Mouse (Mus musculus) neural tube, embryonic 12.5 days (tissue): ENCODE measurements around the gene Dis3. TPM values are rescaled to one million over a fixed set of nuclear protein-coding genes. Genes with fewer than 3 reads are reported as not detected.
"Not testable (repeated sequence)": the region's sequence is repeated elsewhere in the genome, so short reads cannot be mapped to it uniquely, and the experiment has no call there.

Experiments used
- ATAC-seq: fragments of 200-750 bp; cut with Nextera tagmentation; 2 replicates; pipeline ENCODE4 v1.8.0; 2017; ENCODE audit warnings: low read depth, mild to moderate bottlenecking, moderate TSS enrichment, moderate library complexity; ENCODE audit not compliant: low FRiP score
- H3K27ac ChIP-seq: fragments of 300-500 bp; sonication (generic); 2 replicates; pipeline ENCODE4 v1.5.1; 2016
- H3K27me3 ChIP-seq: fragments of 300-500 bp; sonication (generic); replicated peaks from 2 replicates; pipeline ENCODE4 v1.6.1; 2016; ENCODE audit warnings: mild to moderate bottlenecking
- H3K36me3 ChIP-seq: fragments of 300-500 bp; sonication (generic); 2 replicates; pipeline ENCODE4 v1.6.1; 2016; ENCODE audit warnings: mild to moderate bottlenecking
- H3K4me1 ChIP-seq: fragments of 300-500 bp; sonication (generic); 2 replicates; pipeline ENCODE4 v1.6.1; 2016
- H3K4me2 ChIP-seq: fragments of 300-500 bp; sonication (generic); replicated peaks from 2 replicates; pipeline ENCODE4 v1.6.1; 2016; ENCODE audit warnings: mild to moderate bottlenecking
- H3K4me3 ChIP-seq: fragments of 300-500 bp; sonication (generic); 2 replicates; pipeline ENCODE4 v1.5.1; 2016
- H3K9ac ChIP-seq: fragments of 300-500 bp; sonication (generic); 2 replicates; pipeline ENCODE4 v1.6.1; 2016; ENCODE audit warnings: mild to moderate bottlenecking
- H3K9me3 ChIP-seq: fragments of 300-500 bp; sonication (generic); 2 replicates; pipeline ENCODE4 v1.6.1; 2016; ENCODE audit warnings: mild to moderate bottlenecking
- WGBS: fragments of 180-500 bp; shearing (Covaris S2); methylation state at CpG from one replicate; pipeline ENCODE4 v1.1.7; 2016; 5-methylcytosine and 5-hydroxymethylcytosine counted together
- polyA plus RNA-seq: library from polyadenylated mRNA; unstranded; fragments of >200 nt; fragmentation: Nextera tagmentation; extraction: Ambion mirVana; gene quantifications from 2 replicates; pipeline ENCODE4 v1.2.1, GENCODE M21; 2016

Gene Dis3
- polyA plus RNA-seq, 1 experiment from 2014 or later: 34.9 TPM

- 87% methylated on average over 7 of the region's 7 CpGs for WGBS
- Histone ChIP-seq H3K27me3 (no peaks in the 10 kb centered on the region), H3K4me1 (no peaks in the 10 kb centered on the region), H3K9me3 (no peaks in the 10 kb centered on the region), H3K9ac (no peak overlapping the region), H3K27ac (no peak overlapping the region), H3K4me3 (no peak overlapping the region), H3K4me2 (no peak overlapping the region), H3K36me3 (peaks cover 27% of the 10 kb centered on the region)
- ATAC-seq: no peak
Measured at GRCm38 (mm10) chr14:99058959-99059586, 40.5 kb downstream of the Dis3 start.

- Histone ChIP-seq H3K4me2 (peak overlapping the region; percentile 64), H3K9me3 (no peaks in the 10 kb centered on the region), H3K9ac (peak overlapping the region; percentile 17), H3K27ac (no peak overlapping the region), H3K36me3 (peaks cover 4% of the 10 kb centered on the region; the same call in 1 of the 2 replicates), H3K27me3 (no peaks in the 10 kb centered on the region), H3K4me3 (peak overlapping the region; percentile 91), H3K4me1 (peaks cover 15% of the 10 kb centered on the region)
- no peak; the same call in 1 of the 2 replicates for ATAC-seq
- 2% methylated on average over 15 of the region's 15 CpGs for WGBS
Measured at GRCm38 (mm10) chr14:99046782-99047181, 52.8 kb downstream of the Dis3 start.

- under 1% methylated on average over 81 of the region's 81 CpGs for WGBS
- Histone ChIP-seq H3K9ac (peak within 1 kb of the TSS; percentile 95), H3K4me1 (peaks cover 17% of the 10 kb centered on the region), H3K9me3 (no peaks in the 10 kb centered on the region), H3K4me2 (peak within 1 kb of the TSS; percentile 64), H3K27ac (peak within 1 kb of the TSS; percentile 70; the same call in 1 of the 2 replicates), H3K27me3 (no peaks in the 10 kb centered on the region), H3K36me3 (peaks cover 2% of the 10 kb centered on the region; the same call in 1 of the 2 replicates), H3K4me3 (peak within 1 kb of the TSS; percentile 91)
- ATAC-seq: peak; percentile 95
Measured at GRCm38 (mm10) chr14:99046031-99046781, 53.4 kb downstream of the Dis3 start, which contains the start of the genes Mzt1 and Bora. Gene Mzt1, minus strand, starts transcription at chr14:99046134. Gene Bora, plus strand, starts transcription at chr14:99046222.

GRCm38 (mm10) chr14:99045378-99046030, 54.1 kb downstream of the Dis3 start:
- under 1% methylated on average over 70 of the region's 70 CpGs for WGBS
- Histone ChIP-seq H3K9me3 (no peaks in the 10 kb centered on the region), H3K27me3 (no peaks in the 10 kb centered on the region), H3K36me3 (no peaks in the 10 kb centered on the region), H3K4me2 (peak overlapping the region; percentile 64), H3K27ac (peak overlapping the region; percentile 70; the same call in 1 of the 2 replicates), H3K9ac (peak overlapping the region; percentile 95), H3K4me1 (peaks cover 17% of the 10 kb centered on the region), H3K4me3 (peak overlapping the region; percentile 91)
- ATAC-seq: peak; percentile 37

GRCm38 (mm10) chr14:99044718-99045117, 54.9 kb downstream of the Dis3 start:
- Histone ChIP-seq H3K36me3 (no peaks in the 10 kb centered on the region), H3K4me3 (peak overlapping the region; percentile 91), H3K9me3 (no peaks in the 10 kb centered on the region), H3K4me1 (peaks cover 17% of the 10 kb centered on the region), H3K27me3 (no peaks in the 10 kb centered on the region), H3K4me2 (peak overlapping the region; percentile 64), H3K27ac (no peak overlapping the region), H3K9ac (peak overlapping the region; percentile 95)
- ATAC-seq: no peak
- WGBS: 6% methylated on average over 5 of the region's 5 CpGs

DNA sequence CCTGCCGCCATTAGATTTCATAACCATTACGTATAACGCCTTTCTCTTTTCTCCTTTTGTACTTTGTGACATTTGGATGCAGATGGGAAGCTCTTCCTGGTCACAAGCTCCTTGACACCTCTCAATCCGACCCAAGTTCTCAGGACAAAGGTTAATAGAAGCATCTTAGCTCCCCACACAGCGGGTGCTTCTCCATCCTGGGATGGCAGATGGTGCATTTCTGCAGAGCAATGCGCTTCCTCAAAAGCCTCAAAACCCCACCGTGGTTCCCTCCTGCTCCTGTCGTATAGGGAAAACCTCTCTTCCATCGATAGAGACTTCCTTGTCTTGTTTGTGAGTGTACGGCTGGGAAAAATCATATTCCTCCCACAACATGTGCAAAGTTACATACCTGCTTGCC, 55.5 kb downstream of the Dis3 start:
- no peaks in the 10 kb centered on the region for H3K9me3 ChIP-seq
- no peak overlapping the region for H3K27ac ChIP-seq
- WGBS: 29% methylated on average over 10 of the region's 10 CpGs
- H3K4me2 ChIP-seq: peak overlapping the region; percentile 64
- no peak for ATAC-seq
- peaks cover 17% of the 10 kb centered on the region for H3K4me1 ChIP-seq
- H3K9ac ChIP-seq: 0 out of 2 replicates have a peak overlapping the region, but pooled peaks have one; percentile 22
- no peaks in the 10 kb centered on the region for H3K27me3 ChIP-seq
- no peaks in the 10 kb centered on the region for H3K36me3 ChIP-seq
- no peak overlapping the region for H3K4me3 ChIP-seq

DNA sequence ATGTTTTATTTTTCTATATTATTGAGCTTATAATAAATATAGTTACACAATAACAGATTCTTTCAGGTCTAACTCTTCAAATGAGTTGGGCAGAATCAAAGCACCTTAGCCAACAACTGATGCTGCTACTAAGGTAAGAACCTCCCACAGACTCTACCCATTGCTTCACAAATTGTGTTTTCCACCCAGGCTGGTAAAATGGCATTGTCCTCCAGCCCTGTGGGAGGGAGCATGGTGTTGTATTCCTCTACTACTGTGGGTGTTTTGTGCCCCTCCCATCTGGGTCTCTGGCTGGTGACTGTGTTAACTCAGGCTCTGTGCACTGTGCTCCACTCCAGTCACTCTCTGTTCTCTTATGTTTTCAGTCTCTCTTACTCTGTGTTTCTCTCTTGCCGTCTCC, 56.1 kb downstream of the Dis3 start:
- peaks cover 17% of the 10 kb centered on the region for H3K4me1 ChIP-seq
- peak overlapping the region; percentile 64 for H3K4me2 ChIP-seq
- H3K27ac ChIP-seq: no peak overlapping the region
- WGBS: 54% methylated on average over 1 of the region's 1 CpGs
- 0 out of 2 replicates have a peak overlapping the region, but pooled peaks have one; percentile 22 for H3K9ac ChIP-seq
- no peaks in the 10 kb centered on the region for H3K9me3 ChIP-seq
- ATAC-seq: no peak
- H3K4me3 ChIP-seq: no peak overlapping the region
- H3K27me3 ChIP-seq: no peaks in the 10 kb centered on the region
- H3K36me3 ChIP-seq: no peaks in the 10 kb centered on the region

GRCm38 (mm10) chr14:99041416-99041815, 58.2 kb downstream of the Dis3 start:
- Histone ChIP-seq H3K4me3 (no peak overlapping the region), H3K9ac (no peak overlapping the region), H3K36me3 (peaks cover 3% of the 10 kb centered on the region; the same call in 1 of the 2 replicates), H3K27me3 (no peaks in the 10 kb centered on the region), H3K27ac (no peak overlapping the region), H3K9me3 (no peaks in the 10 kb centered on the region), H3K4me2 (no peak overlapping the region), H3K4me1 (peaks cover 17% of the 10 kb centered on the region)
- 81% methylated on average over 4 of the region's 4 CpGs for WGBS
- ATAC-seq: no peak

DNA sequence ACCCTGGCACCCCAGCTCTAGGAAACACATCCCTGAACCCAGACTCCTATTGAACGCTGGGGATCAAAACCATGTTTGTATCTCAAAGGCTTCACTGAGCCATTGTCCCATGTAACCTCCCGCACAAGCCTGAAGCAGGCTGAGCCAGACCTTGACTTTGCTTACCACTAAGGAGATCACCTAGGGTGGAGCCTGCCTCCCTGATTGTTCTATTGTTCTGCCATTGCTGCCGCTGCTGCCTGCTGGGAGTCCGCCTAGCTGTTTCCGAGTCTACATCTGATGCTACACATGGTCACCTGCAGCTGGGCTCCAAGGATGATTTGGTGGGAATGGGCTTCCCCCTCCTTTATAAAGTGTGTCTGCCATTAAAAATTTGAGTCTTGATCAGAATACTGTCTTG, 60.3 kb downstream of the Dis3 start:
- not testable (repeated sequence) for H3K27me3 ChIP-seq, H3K9ac ChIP-seq, H3K4me3 ChIP-seq, H3K27ac ChIP-seq, H3K36me3 ChIP-seq, ATAC-seq, H3K4me2 ChIP-seq, H3K9me3 ChIP-seq
- WGBS: 51% methylated on average over 5 of the region's 5 CpGs
- H3K4me1 ChIP-seq: peaks cover 12% of the 10 kb centered on the region

- Histone ChIP-seq H3K4me3 (no peak overlapping the region), H3K4me2 (no peak overlapping the region), H3K27ac (no peak overlapping the region), H3K4me1 (0 out of 2 replicates have a peak, but pooled peaks cover 3% of the 10 kb centered on the region), H3K9ac (no peak overlapping the region), H3K9me3 (no peaks in the 10 kb centered on the region), H3K27me3 (no peaks in the 10 kb centered on the region), H3K36me3 (peaks cover 11% of the 10 kb centered on the region; the same call in 1 of the 2 replicates)
- 89% methylated on average over 2 of the region's 2 CpGs for WGBS
- ATAC-seq: no peak
Measured at GRCm38 (mm10) chr14:99037703-99038102, 61.9 kb downstream of the Dis3 start.

- Histone ChIP-seq H3K9me3 (no peaks in the 10 kb centered on the region), H3K4me2 (no peak overlapping the region), H3K4me1 (no peaks in the 10 kb centered on the region), H3K9ac (no peak overlapping the region), H3K4me3 (no peak overlapping the region), H3K36me3 (peaks cover 11% of the 10 kb centered on the region; the same call in 1 of the 2 replicates), H3K27me3 (no peaks in the 10 kb centered on the region), H3K27ac (no peak overlapping the region)
- 82% methylated on average over 4 of the region's 4 CpGs for whole genome bisulfite sequencing
- no peak for ATAC-seq
Measured at GRCm38 (mm10) chr14:99036039-99036438, 63.5 kb downstream of the Dis3 start.

DNA sequence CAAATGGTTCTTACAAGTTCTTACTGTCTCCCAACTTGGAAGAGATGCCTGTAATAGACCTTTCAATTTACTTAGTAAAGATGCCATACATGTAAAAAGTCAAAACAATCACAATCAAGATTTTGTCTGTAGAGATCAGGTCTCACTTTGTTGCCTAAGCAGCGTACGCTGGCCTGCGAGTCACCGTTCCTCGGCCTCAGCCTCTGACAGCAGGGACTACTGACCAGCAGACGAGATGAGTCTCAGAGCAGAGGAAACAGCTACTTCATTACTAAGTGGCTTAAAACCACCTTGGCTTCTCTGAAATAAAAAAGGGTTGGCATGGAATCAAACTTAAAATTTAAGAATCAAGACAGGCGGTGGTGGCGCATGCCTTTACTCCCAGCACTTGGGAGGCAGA, 64.7 kb downstream of the Dis3 start:
- 98% methylated on average over 8 of the region's 8 CpGs for WGBS
- H3K4me3 ChIP-seq, H3K27me3 ChIP-seq, H3K4me2 ChIP-seq, H3K9ac ChIP-seq, H3K4me1 ChIP-seq, ATAC-seq, H3K9me3 ChIP-seq, H3K27ac ChIP-seq: not testable (repeated sequence)
- H3K36me3 ChIP-seq: peaks cover 11% of the 10 kb centered on the region; the same call in 1 of the 2 replicates
